Mouse (Mus musculus) heart, adult 2 months (tissue): ENCODE measurements at regions not wholly inside any gene's neighbourhood (a gene's known extent, or its start where the extent isn't known, plus 50 kb on each side); places are given as distances from the start of the nearest gene placed in this dataset.

Experiments used
- CTCF ChIP-seq: fragments of 200-600 bp; IDR thresholded peaks from 2 replicates; pipeline ENCODE4 v1.8.1; 2022; ENCODE audit warnings: antibody characterized with exemption, mild to moderate bottlenecking, moderate library complexity
- EP300 ChIP-seq: fragments of 200-500 bp; IDR thresholded peaks from 2 replicates; pipeline ENCODE4 v1.6.1; 2011; ENCODE audit warnings: low read depth, low read length, control low read depth; ENCODE audit not compliant: insufficient read depth
- POLR2A ChIP-seq: fragments of 200-500 bp; IDR thresholded peaks from 2 replicates; pipeline ENCODE4 v1.6.1; 2011; ENCODE audit warnings: mild to moderate bottlenecking, low read depth, low read length, control low read depth; ENCODE audit not compliant: insufficient read depth

DNA sequence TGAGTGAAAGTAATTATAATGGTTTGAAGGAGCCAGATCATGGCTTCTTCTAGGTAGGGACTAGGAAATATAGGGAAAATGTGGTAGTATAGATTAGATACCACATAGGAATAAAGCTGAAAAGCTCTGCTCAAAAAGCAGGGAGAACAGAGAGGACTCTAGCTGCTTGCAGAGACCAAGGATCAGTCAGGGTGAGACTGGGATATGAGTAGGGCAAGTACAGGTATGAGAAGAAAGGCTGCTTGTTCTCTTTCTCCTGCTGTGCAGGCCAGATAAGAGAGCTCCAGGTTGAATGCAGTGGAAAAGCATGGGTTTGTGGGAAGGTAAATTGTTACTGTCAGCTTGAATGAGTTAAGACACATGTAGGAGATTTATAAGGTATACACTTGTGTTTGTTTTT is 797.4 kb upstream of the Gm5150 start:
- TF ChIP-seq CTCF (no peak), POLR2A (no peak), EP300 (no peak)
